Mouse (Mus musculus) monocyte, adult 2 months (primary cell): ENCODE results near the gene Gm21866.
"Not testable (repeated sequence)": the region's sequence is repeated elsewhere in the genome, so short reads cannot be mapped to it uniquely, and the experiment has no call there.

Experiments
- DNase-seq, 2 experiments: peaks; one replicate each; pipeline ENCODE4 v3.0.0; 2022; ENCODE audit warnings: low spot score in 2 of 2, low read depth in 1 of 2

Gm21866 gene

GRCm38 (mm10) chrY:13465479-13465878, at the start of gene Gm21866:
TSS of gene Gm21866 (minus strand) at chrY:13465579.
- not testable (repeated sequence) for DNase-seq

GRCm38 (mm10) chrY:13493726-13494125, 28.3 kb upstream of the Gm21866 start, which contains the start of gene Gm20773:
TSS of gene Gm20773 (plus strand) at chrY:13494026.
- DNase-seq: not testable (repeated sequence)
